In the genomic region with DNA sequence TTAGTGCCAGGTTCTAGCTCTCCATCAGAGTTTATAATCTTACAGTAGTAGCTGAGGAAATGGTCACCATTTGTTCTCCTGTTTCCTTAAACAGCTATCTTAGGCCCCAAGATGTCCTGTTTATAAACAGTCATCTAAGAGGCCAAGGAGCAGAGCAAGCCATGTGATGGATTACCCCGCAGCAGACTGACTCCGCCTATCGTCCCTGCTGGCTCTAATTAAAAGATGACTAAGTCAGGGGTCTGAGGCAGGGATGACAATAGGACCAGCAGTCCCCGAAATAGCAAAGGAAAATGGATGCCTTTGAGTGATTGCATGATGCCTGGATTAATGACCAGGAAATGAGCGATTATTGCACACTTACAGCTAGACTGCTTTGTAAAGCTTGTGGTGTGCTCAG, we compare ENCODE assay signal across 13 mouse cellular contexts.
DNase-seq lines count a peak whose midpoint lies in the region; ATAC-seq and TF ChIP-seq lines count a peak whose summit lies in the region.
"Had no signal": no experiment of that assay in that cellular context is flagged by ENCODE, and none has a peak within 500 bp of the region (broad histone marks: within the 10 kb centered on the region; RNA-seq: fewer than 3 reads in every experiment).

No protein-coding gene starts in this region.

- no peaks in the 10 kb centered on the region for H3K36me3 ChIP-seq in kidney, embryonic 15.5 days
- no peaks in the 10 kb centered on the region for H3K36me3 ChIP-seq in midbrain, postnatal 0 days (ENCODE audit: insufficient read depth, low read length)

- ATAC-seq in kidney, embryonic 15.5 days (replicated peaks; ENCODE audit: low FRiP score): peak; percentile 56; the same call in 1 of the 2 replicates
- ATAC-seq in midbrain, postnatal 0 days (ENCODE audit: low FRiP score): no peak

- no peak overlapping the region for H3K4me2 ChIP-seq in kidney, embryonic 15.5 days
- H3K4me2 ChIP-seq in midbrain, postnatal 0 days (ENCODE audit: low read depth, low read length, poor library complexity, severe bottlenecking): no peak overlapping the region

- H3K4me3 ChIP-seq in kidney, embryonic 15.5 days (replicated peaks): no peak overlapping the region
- no peak overlapping the region for H3K4me3 ChIP-seq in midbrain, postnatal 0 days (ENCODE audit: low read depth, low read length)

- no peaks in the 10 kb centered on the region for H3K9me3 ChIP-seq in kidney, embryonic 15.5 days (replicated peaks)
- no peaks in the 10 kb centered on the region for H3K9me3 ChIP-seq in midbrain, postnatal 0 days (ENCODE audit: low read length)

- H3K9ac ChIP-seq in kidney, embryonic 15.5 days: no peak overlapping the region
- H3K9ac ChIP-seq in midbrain, postnatal 0 days (replicated peaks; ENCODE audit: low read length, poor library complexity, severe bottlenecking): no peak overlapping the region
- H3K9ac ChIP-seq: liver, embryonic 14.5 days had no signal

- peak; percentile 18 for DNase-seq in adrenal gland, postnatal 14 days
- no peak for DNase-seq in adrenal gland, adult 8-10 months
- DNase-seq in embryo, embryonic 10.5 days (ENCODE audit: low spot score): peak; percentile 64
- peak; percentile 50 for DNase-seq in lung, postnatal 14 days
- DNase-seq in frontal cortex, postnatal 25 days (ENCODE audit: low spot score in 2 of 2): no peak
- DNase-seq in midbrain, postnatal 0 days (ENCODE audit: low spot score): no peak
- DNase-seq in spleen, adult 12 weeks (ENCODE audit: low spot score): no peak
- DNase-seq: cerebellum, postnatal 10 days; gastrocnemius, postnatal 36 days; layer of hippocampus, postnatal 36 days; thymus, postnatal 4 days had no signal

- 14% methylated on average over 5 of the region's 5 CpGs for WGBS in kidney, embryonic 15.5 days
- WGBS in midbrain, postnatal 0 days: 36% methylated on average over 5 of the region's 5 CpGs

- peak overlapping the region; percentile 42 for H3K27ac ChIP-seq in kidney, embryonic 15.5 days
- no peak overlapping the region for H3K27ac ChIP-seq in midbrain, postnatal 0 days (ENCODE audit: low read depth, low read length)
- H3K27ac ChIP-seq: liver, embryonic 14.5 days had no signal

- H3K4me1 ChIP-seq in kidney, embryonic 15.5 days: peaks cover 20% of the 10 kb centered on the region
- H3K4me1 ChIP-seq in midbrain, postnatal 0 days (ENCODE audit: insufficient read depth, low read length): no peaks in the 10 kb centered on the region

- H3K27me3 ChIP-seq in kidney, embryonic 15.5 days: no peaks in the 10 kb centered on the region
- no peaks in the 10 kb centered on the region for H3K27me3 ChIP-seq in midbrain, postnatal 0 days (ENCODE audit: insufficient read depth, low read length)

- no peak for TF ChIP-seq CTCF in midbrain, postnatal 0 days (IDR thresholded peaks at IDR 0.05)

Comparison
In these comparisons a context has a peak if more than half of its experiments do, and no peak if none do; other contexts are left out.
1. DNase-seq: peak in adrenal gland, postnatal 14 days (single experiment), embryo, embryonic 10.5 days (single experiment) and lung, postnatal 14 days (single experiment); none in adrenal gland, adult 8-10 months (single experiment), frontal cortex, postnatal 25 days (0 of 2), midbrain, postnatal 0 days (single experiment) and spleen, adult 12 weeks (single experiment).